Mouse (Mus musculus): ENCODE results near the gene B4galt2. TPM values are rescaled to one million over a fixed set of nuclear protein-coding genes. Genes with fewer than 3 reads are reported as not detected.

Gene B4galt2
- polyA plus RNA-seq, 1 experiment from 2014 or later = 26.2 TPM

DNA sequence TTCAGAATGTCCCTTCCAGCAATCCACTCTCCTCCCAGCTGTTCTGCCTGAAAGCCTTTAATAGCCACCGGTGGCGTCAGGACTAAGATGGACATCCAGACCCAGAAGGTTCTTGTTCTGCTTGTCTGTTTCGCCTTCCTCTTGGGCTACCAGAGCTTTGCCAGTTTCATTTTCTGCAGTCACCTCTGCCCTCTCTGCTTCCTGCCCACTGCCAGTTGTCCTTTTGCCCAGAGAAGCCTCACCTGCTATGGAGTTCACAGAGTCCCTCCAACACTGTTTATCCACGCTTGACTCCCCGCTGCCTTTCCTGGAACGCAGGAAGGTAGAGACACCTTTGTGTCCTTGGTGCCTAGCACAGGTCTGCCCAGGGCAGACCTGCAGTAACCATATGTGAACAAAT, 43.9 kb downstream of the B4galt2 start:
- Histone ChIP-seq H3K4me1 (peaks cover 18% of the 10 kb centered on the region), H3K27me3 (ENCODE audit: low read depth, poor library complexity, severe bottlenecking) (peaks cover 3% of the 10 kb centered on the region), H3K9me3 (replicated peaks) (no peaks in the 10 kb centered on the region), H3K27ac (no peak overlapping the region), H3K4me3 (no peak overlapping the region), H3K36me3 (no peaks in the 10 kb centered on the region)
- WGBS = 82% methylated on average over 6 of the region's 6 CpGs
- no peak for DNase-seq (ENCODE audit: low spot score)

DNA sequence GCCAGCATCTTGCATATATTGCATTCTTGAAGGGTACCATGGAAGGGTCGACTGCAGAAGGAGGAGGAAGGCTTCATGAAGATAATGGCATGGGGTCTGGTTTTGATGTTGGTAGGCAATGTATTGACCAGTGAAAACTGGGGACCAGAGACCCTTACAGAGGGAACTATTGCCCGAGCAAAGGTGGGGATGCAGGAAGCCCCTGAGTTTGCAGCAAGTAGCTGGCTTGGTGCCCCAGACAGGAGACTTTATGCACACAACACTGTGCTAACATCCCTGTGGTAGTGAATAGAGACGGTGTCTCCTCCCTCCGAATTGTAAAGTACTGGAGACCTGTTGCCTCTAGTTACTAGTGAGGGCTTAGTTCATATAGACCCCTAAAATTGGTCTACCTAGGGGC, 46.0 kb downstream of the B4galt2 start:
- Histone ChIP-seq H3K36me3 (no peaks in the 10 kb centered on the region), H3K4me3 (0 out of 2 replicates have a peak overlapping the region, but pooled peaks have one; percentile 13), H3K4me1 (peaks cover 23% of the 10 kb centered on the region), H3K27me3 (ENCODE audit: low read depth, poor library complexity, severe bottlenecking) (peaks cover 13% of the 10 kb centered on the region), H3K27ac (peak overlapping the region; percentile 91; the same call in 1 of the 2 replicates), H3K9me3 (replicated peaks) (no peaks in the 10 kb centered on the region)
- 70% methylated on average over 4 of the region's 4 CpGs for WGBS
- DNase-seq (ENCODE audit: low spot score) = no peak

DNA sequence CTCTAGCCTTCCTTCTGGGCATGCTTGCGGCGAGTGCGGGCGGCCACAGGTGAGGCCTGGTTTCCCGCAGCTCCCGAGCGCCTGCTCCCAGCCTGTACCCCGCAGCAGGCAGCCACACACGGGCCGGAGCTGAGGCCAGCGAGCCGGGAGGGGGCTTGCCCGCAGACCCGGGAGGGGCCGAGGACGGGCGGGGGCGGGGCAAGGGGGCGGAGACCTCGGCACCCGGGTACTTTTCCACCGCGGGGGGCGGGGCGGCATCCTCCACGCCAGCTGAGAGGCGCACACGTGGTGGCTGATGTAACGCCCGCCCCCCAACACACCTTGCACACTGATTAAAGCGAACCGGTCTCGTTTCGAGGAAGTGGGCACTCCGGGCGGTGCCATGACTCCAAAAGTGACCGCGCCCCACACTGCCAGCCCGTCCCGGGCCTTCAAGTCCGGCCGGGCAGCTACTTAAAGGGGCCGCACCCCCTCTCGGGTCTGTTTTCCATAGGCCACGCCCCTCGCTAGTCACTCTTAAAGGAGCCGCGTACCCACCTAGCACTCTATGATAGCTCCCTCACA, 47.0 kb downstream of the B4galt2 start:
- H3K27me3 ChIP-seq (ENCODE audit: low read depth, poor library complexity, severe bottlenecking) = peaks cover 13% of the 10 kb centered on the region
- H3K27ac ChIP-seq = peak overlapping the region; percentile 91
- WGBS = under 1% methylated on average over 48 of the region's 48 CpGs
- peak overlapping the region; percentile 83 for H3K4me3 ChIP-seq
- DNase-seq (ENCODE audit: low spot score) = peak; percentile 95
- H3K36me3 ChIP-seq = no peaks in the 10 kb centered on the region
- H3K9me3 ChIP-seq (replicated peaks) = no peaks in the 10 kb centered on the region
- H3K4me1 ChIP-seq = peaks cover 23% of the 10 kb centered on the region

DNA sequence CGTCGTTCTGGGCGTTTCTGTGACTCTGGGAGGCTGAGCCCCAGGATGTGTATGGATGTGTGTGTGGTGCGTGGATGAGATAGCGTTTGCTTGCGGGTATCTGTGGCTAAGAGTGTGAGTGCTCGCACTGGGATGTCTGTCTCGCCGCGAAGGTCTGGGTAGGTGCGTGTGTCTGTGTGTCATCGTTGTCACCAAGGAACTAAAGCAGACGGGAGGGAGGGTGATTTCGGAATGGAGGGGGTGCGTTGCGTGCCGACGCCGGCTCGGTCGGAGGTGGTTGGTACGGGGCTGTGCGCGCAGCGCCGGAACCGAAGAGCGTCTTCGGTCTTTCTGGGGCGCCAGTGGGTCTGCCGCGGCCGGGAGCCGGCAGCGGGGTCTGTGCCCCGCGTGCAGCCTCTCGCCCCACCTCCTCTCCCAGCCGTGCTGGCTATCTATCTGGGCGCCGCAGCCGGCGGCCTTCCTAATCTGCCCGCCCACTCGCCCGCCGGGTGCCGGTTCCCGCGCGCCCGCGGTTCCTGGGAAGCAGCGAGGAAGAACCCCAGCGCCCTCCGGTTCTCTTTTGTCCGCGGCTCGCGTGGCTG, 47.7 kb downstream of the B4galt2 start:
- peak overlapping the region; percentile 83 for H3K4me3 ChIP-seq
- no peaks in the 10 kb centered on the region for H3K36me3 ChIP-seq
- no peak for DNase-seq (ENCODE audit: low spot score)
- H3K9me3 ChIP-seq (replicated peaks) = no peaks in the 10 kb centered on the region
- peak overlapping the region; percentile 91 for H3K27ac ChIP-seq
- under 1% methylated on average over 56 of the region's 60 CpGs for WGBS
- peaks cover 16% of the 10 kb centered on the region for H3K27me3 ChIP-seq (ENCODE audit: low read depth, poor library complexity, severe bottlenecking)
- H3K4me1 ChIP-seq = peaks cover 23% of the 10 kb centered on the region

DNA sequence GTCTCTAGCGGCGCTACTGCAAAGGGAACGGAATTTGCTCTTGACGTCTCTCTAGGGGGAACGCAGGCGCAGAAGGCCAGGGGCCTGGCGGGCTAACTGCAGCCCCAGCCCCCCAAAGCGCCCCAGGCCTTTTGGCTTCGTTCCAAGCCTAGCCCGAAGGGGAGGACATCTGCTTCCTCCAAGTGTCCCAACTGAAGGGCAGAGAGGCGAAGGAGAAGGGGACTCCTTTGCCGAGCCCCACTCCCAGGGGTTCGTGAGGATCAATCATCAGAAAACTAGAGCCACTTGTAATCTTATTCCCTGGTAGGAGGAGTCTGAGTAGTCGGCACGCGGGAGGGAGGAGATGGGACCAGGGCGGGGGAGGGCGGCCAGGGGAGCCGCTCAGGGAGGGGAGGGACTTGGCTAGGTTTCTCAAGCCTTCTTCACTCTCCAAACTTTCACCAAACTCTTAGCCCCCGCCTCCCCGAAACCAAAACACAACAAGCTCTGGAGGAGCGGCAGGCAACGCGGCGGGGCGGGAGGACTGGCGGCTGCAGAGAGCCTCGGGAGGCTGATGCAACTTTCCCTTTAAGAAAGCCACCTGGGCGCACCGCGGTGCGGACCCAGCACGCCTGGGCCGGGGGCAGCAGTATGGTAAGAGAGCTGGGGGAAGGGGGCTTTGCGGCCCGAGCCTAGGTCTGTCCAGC, 48.3 kb downstream of the B4galt2 start:
- WGBS = under 1% methylated on average over 35 of the region's 36 CpGs
- Histone ChIP-seq H3K4me1 (peaks cover 24% of the 10 kb centered on the region), H3K27me3 (ENCODE audit: low read depth, poor library complexity, severe bottlenecking) (peaks cover 23% of the 10 kb centered on the region), H3K36me3 (no peaks in the 10 kb centered on the region), H3K9me3 (replicated peaks) (no peaks in the 10 kb centered on the region), H3K4me3 (peak overlapping the region; percentile 83), H3K27ac (peak overlapping the region; percentile 91)
- DNase-seq (ENCODE audit: low spot score) = peak; percentile 87

DNA sequence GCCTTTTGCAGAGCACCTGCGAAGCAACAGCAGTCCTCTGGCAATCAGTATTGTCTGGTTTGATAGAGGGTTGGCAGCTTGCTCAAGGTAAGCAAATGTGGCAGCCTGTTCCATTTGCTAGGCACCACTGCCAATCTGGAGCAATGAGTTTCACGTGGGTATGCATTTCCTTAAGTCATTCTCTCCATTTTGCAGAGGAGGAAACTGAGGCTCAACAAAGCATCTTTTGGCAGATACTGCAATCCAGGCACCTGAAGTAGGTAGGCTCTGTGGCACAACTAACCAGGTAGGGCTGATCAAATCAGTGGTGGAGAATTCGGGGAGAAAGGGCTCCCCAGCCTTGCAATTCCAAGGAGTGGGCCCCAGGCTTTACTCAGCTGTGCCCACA, 48.8 kb downstream of the B4galt2 start, which contains the start of gene Slc6a9:
Gene Slc6a9, plus strand, starts transcription at position 50 of the 388 bp plus-strand sequence.
- Histone ChIP-seq H3K27ac (peak within 1 kb of the TSS; percentile 91), H3K4me1 (peaks cover 28% of the 10 kb centered on the region), H3K36me3 (no peaks in the 10 kb centered on the region), H3K9me3 (replicated peaks) (no peaks in the 10 kb centered on the region), H3K27me3 (ENCODE audit: low read depth, poor library complexity, severe bottlenecking) (peaks cover 25% of the 10 kb centered on the region), H3K4me3 (peak within 1 kb of the TSS; percentile 83)
- no peak for DNase-seq (ENCODE audit: low spot score)
- 20% methylated on average over 3 of the region's 3 CpGs for WGBS

DNA sequence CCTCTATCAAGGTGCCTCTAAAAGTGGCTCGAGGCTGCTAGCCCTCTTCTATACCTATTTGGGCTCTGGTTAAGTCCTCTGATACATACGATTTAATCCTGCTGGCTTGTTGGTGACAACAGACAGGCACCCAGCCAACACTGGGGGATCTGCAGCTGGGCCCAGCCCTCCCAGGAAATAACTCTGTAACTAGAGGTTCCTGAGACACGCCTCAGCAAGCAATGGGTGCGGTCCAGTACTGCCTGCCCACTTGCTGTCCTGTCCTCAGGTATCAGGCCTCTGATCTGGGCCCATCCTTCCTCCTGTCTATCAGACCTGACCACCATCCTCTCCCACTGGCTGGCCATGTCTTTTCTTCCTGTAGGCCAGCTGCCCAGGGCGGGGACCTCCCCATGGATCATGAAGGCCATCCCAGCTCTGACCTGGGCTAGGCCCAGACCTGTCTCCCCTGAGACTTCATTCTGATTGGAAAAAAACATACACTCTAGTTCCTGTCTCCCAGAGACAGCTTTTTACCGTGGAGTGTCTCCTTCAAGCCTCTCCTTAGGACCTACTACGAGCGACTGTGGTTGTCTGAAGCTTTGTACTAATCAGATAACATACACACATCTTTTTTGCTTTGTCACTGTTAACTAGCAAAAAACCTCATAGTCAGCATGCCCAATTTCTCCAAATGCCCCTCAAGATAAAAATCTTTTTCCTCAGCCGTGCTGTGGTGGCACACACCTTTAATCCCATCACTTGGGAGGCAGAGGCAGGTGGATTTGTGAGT, 51.2 kb downstream of the B4galt2 start:
- Histone ChIP-seq H3K9me3 (replicated peaks) (no peaks in the 10 kb centered on the region), H3K27me3 (ENCODE audit: low read depth, poor library complexity, severe bottlenecking) (peaks cover 25% of the 10 kb centered on the region), H3K4me1 (peaks cover 28% of the 10 kb centered on the region), H3K27ac (no peak overlapping the region), H3K4me3 (no peak overlapping the region), H3K36me3 (no peaks in the 10 kb centered on the region)
- no peak for DNase-seq (ENCODE audit: low spot score)
- 80% methylated on average over 9 of the region's 9 CpGs for WGBS

DNA sequence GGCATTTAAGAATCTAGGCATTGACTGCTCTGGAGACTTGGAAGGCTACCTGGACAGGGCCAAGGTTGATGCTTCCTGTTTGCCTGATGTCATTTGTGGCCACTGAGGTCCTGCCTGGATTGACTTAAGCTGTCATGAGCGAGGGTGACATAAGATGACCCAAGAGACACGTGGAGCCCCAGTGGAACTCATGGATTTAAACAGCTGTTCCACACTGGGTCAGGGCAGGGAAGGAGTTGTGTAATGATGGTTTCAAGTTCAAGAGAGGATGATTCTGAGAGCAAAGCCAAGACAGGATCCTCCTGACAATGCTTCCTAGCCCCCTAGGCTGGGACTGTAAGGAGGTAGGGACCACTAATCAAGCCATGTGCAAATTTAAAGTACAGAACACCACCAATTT, 51.8 kb downstream of the B4galt2 start:
- no peak overlapping the region for H3K27ac ChIP-seq
- no peak overlapping the region for H3K4me3 ChIP-seq
- peaks cover 25% of the 10 kb centered on the region for H3K27me3 ChIP-seq (ENCODE audit: low read depth, poor library complexity, severe bottlenecking)
- DNase-seq (ENCODE audit: low spot score) = no peak
- no peaks in the 10 kb centered on the region for H3K9me3 ChIP-seq (replicated peaks)
- H3K36me3 ChIP-seq = no peaks in the 10 kb centered on the region
- H3K4me1 ChIP-seq = peaks cover 25% of the 10 kb centered on the region
- WGBS = 78% methylated on average over 2 of the region's 2 CpGs

DNA sequence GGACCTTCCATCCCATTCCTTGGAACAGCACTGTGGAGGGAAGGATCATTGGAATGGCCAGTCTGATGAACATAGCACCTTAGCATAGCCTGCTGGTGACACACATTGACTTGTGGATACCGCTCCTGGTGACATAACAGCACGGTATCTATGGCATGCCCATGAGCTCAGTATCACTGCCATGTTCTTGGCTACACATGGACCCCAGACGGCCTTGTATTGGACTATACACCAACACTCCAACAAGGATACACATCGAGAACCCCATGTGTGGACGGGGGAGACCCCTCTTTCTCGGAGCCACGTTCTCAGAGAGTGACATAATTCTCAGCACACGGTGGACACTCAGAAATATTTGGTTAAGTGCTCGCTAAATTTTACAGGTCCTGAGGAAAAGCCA, 52.5 kb downstream of the B4galt2 start:
- 92% methylated on average over 9 of the region's 9 CpGs for WGBS
- no peaks in the 10 kb centered on the region for H3K9me3 ChIP-seq (replicated peaks)
- H3K36me3 ChIP-seq = no peaks in the 10 kb centered on the region
- peaks cover 25% of the 10 kb centered on the region for H3K27me3 ChIP-seq (ENCODE audit: low read depth, poor library complexity, severe bottlenecking)
- no peak overlapping the region for H3K27ac ChIP-seq
- no peak overlapping the region for H3K4me3 ChIP-seq
- peaks cover 25% of the 10 kb centered on the region for H3K4me1 ChIP-seq
- no peak for DNase-seq (ENCODE audit: low spot score)

DNA sequence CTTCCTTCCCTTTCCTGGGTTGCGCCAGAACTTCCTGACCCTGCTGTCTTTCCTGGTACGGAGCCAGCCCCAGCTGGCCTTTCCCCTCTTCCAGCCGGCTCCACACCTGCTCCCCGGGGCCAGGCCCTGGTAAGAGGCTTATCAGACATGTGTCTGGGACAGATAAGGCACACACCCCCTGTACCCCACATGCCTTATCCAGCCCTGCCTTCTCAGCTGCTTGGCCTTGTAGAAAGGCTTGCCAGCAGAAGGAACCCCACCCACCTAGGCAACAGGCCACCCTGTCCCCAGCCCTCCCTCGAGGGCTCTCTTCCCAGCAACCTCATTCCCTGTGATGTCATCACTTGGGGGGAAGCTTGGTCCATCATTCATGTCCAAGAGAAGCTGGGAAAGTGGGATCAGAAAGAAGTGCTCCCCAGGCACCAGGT, 53.1 kb downstream of the B4galt2 start:
- no peak for DNase-seq (ENCODE audit: low spot score)
- WGBS = 15% methylated on average over 5 of the region's 5 CpGs
- no peak overlapping the region for H3K27ac ChIP-seq

DNA sequence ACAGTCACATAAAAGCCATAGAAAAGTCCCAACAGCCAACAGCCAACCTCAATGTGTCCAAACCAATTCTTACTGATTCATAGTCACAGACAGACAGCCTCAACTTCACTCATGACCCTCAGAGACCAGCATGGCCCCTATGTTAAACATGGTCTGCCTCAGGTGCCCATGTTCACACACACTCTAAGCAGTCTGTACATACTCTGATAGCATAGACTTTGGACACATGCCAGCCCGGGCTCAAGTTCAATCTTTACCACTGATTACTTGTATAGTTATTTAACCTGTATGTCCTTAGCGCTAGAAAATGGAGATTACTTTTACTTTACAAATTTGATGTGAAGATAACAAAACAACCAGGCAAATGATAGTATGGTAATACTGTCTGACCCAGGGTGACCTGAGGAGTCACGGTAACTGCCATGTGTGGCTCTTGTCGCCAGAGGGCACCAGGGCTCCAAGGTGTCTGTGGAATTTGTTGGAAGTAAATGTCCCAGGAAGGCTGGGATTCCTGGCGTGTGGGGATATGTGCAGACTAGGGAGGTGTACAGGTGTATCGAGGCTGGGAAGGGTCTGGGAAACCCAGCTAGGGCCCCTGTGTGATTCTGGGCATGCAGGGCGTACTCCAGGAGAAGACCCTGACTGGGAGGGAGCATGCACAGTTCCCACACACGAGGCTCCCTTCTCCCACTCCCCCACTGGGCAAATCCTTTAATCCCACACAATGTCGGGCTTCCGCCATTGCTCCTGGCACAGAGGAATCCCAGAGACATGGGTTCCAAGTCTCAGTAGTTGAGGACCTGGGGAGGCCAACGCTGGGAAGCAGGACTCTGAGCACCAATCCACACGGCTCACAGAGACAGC, 53.8 kb downstream of the B4galt2 start:
- no peak overlapping the region for H3K27ac ChIP-seq
- H3K27me3 ChIP-seq (ENCODE audit: low read depth, poor library complexity, severe bottlenecking) = peaks cover 23% of the 10 kb centered on the region
- peak overlapping the region; percentile 21; the same call in 1 of the 2 replicates for H3K4me3 ChIP-seq
- H3K4me1 ChIP-seq = peaks cover 15% of the 10 kb centered on the region
- peak; percentile 76 for DNase-seq (ENCODE audit: low spot score)
- no peaks in the 10 kb centered on the region for H3K9me3 ChIP-seq (replicated peaks)
- WGBS = 10% methylated on average over 12 of the region's 12 CpGs
- H3K36me3 ChIP-seq = no peaks in the 10 kb centered on the region

More for the DNA sequence above, 53.1 kb downstream of the B4galt2 start:
- Histone ChIP-seq H3K4me1 (peaks cover 22% of the 10 kb centered on the region), H3K4me3 (peak overlapping the region; percentile 21; the same call in 1 of the 2 replicates), H3K36me3 (no peaks in the 10 kb centered on the region), H3K27me3 (ENCODE audit: low read depth, poor library complexity, severe bottlenecking) (peaks cover 25% of the 10 kb centered on the region), H3K9me3 (replicated peaks) (no peaks in the 10 kb centered on the region)

DNA sequence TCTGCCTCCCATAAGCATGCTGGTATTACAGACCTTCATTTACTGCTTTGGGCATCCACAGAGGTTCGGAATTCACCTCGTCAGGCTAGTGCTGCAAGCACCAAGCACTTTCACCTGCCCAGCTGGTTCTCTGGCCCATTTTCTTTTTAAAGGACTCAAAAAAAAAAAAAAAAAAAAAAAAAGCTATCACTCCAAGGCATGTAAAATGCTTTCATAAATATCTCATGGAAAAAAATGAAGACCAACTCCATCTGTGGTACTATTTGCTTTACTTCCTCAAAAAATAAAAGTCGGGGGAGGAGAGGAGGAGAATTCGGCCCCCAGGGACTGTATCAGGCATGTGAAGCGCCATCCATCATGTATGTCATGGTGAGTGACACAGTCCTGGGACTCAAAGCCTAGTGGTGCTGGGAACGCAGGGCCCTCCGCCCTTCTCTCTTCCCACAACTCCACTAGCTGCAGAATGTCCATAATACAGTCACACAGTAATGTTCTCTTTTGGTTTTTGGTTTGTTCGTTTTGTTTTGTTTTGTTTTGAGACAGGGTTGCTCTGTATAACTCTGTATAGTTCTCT, 54.6 kb downstream of the B4galt2 start:
- Histone ChIP-seq H3K4me1 (peaks cover 9% of the 10 kb centered on the region), H3K27ac (no peak overlapping the region), H3K4me3 (no peak overlapping the region), H3K9me3 (replicated peaks) (no peaks in the 10 kb centered on the region), H3K27me3 (ENCODE audit: low read depth, poor library complexity, severe bottlenecking) (peaks cover 15% of the 10 kb centered on the region), H3K36me3 (no peaks in the 10 kb centered on the region)
- DNase-seq (ENCODE audit: low spot score) = no peak
- 65% methylated on average over 8 of the region's 8 CpGs for WGBS

All from limb, embryonic 10.5 days (tissue).